Comparison of ENCODE assay signal across 26 mouse cellular contexts in the genomic region with DNA sequence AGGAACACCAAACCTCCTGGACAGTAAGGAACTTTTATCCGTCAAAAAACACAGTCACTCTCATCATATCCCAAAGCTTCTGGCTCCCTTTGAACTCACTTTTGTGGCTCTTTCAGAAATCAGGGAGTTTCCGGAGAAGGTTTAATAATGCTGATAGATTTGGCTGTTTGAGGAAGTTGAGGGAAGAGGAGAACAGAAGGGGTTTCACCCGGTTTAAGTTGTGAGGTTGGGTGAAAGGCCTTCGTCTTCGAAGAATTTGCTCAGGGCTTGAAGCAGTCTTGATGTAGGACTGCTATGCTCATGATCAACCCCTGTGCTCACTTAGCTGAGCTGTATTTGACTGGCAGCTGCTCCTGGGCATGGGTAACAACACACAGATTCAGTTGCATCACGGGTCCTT.
DNase-seq lines count a peak whose midpoint lies in the region; ATAC-seq lines count a peak whose summit lies in the region.
"Had no signal": no experiment of that assay in that cellular context is flagged by ENCODE, and none has a peak within 500 bp of the region (broad histone marks: within the 10 kb centered on the region; RNA-seq: fewer than 3 reads in every experiment).

No protein-coding gene starts in this region.

- H3K27me3 ChIP-seq in midbrain, embryonic 16.5 days (ENCODE audit: control insufficient read depth, insufficient read depth, low read depth, low read length) = no peaks in the 10 kb centered on the region
- H3K27me3 ChIP-seq: embryonic facial prominence, embryonic 13.5 days; embryonic facial prominence, embryonic 15.5 days; forebrain, embryonic 12.5 days; Patski had no signal

- peaks cover 8% of the 10 kb centered on the region for H3K4me1 ChIP-seq in midbrain, embryonic 16.5 days (ENCODE audit: control insufficient read depth, insufficient read depth, low read length)

- ATAC-seq in granulocyte monocyte progenitor cell, adult 5-6 weeks (replicated peaks; ENCODE audit: poor library complexity, severe bottlenecking) = peak; percentile 62
- peak; percentile 44; the same call in 1 of the 2 replicates for ATAC-seq in megakaryocyte progenitor cell, adult 5-6 weeks (replicated peaks; ENCODE audit: poor library complexity)
- no peak for ATAC-seq in midbrain, embryonic 16.5 days
- ATAC-seq: activated CD4-positive, CD25-positive, alpha-beta regulatory T cell, adult 4 months; forebrain, embryonic 14.5 days; forebrain, embryonic 16.5 days; Patski had no signal

- no peaks in the 10 kb centered on the region for H3K9me3 ChIP-seq in midbrain, embryonic 16.5 days (replicated peaks; ENCODE audit: control insufficient read depth, low read length, poor library complexity, severe bottlenecking)
- H3K9me3 ChIP-seq: embryonic facial prominence, embryonic 13.5 days; embryonic facial prominence, embryonic 15.5 days; forebrain, embryonic 10.5 days; forebrain, embryonic 12.5 days; G1E had no signal

- peak; percentile 22 to 31 for DNase-seq in B cell, adult 2 months
- peak; percentile 10 for DNase-seq in adipocyte (ENCODE audit: low spot score)
- no peak for DNase-seq in testis, postnatal 14 days (ENCODE audit: low spot score)
- no peak for DNase-seq in embryo, embryonic 11 days
- DNase-seq in cerebellum, adult 18-20 months = no peak
- DNase-seq: adrenal gland, adult 2 months; adrenal gland, postnatal 10 days; adrenal gland, postnatal 25 days; cerebellum, adult 11-12 months; cerebellum, adult 8-10 months; cerebellum, adult 9-11 months; cerebellum, postnatal 14 days; cerebellum, postnatal 36 days had no signal

- no peak overlapping the region for H3K27ac ChIP-seq in midbrain, embryonic 16.5 days (ENCODE audit: low read length)
- H3K27ac ChIP-seq: embryonic facial prominence, embryonic 13.5 days; embryonic facial prominence, embryonic 15.5 days; forebrain, embryonic 10.5 days; forebrain, embryonic 12.5 days had no signal

- H3K9ac ChIP-seq in midbrain, embryonic 16.5 days (ENCODE audit: low read depth, low read length) = no peak overlapping the region
- H3K9ac ChIP-seq: embryonic facial prominence, embryonic 13.5 days; embryonic facial prominence, embryonic 15.5 days; forebrain, embryonic 12.5 days had no signal

- H3K4me2 ChIP-seq in midbrain, embryonic 16.5 days (ENCODE audit: low read length) = no peak overlapping the region
- H3K4me2 ChIP-seq: embryonic facial prominence, embryonic 13.5 days; embryonic facial prominence, embryonic 15.5 days; forebrain, embryonic 12.5 days had no signal

- no peak overlapping the region for H3K4me3 ChIP-seq in midbrain, embryonic 16.5 days (ENCODE audit: low read depth, low read length)
- H3K4me3 ChIP-seq: embryonic facial prominence, embryonic 13.5 days; embryonic facial prominence, embryonic 15.5 days; erythroblast, embryonic 14.5 days; forebrain, embryonic 10.5 days; forebrain, embryonic 12.5 days had no signal

- 91% methylated on average over 6 of the region's 6 CpGs for WGBS in midbrain, embryonic 16.5 days

- no peaks in the 10 kb centered on the region for H3K36me3 ChIP-seq in midbrain, embryonic 16.5 days (ENCODE audit: control insufficient read depth, insufficient read depth, low read length)
- H3K36me3 ChIP-seq: embryonic facial prominence, embryonic 13.5 days; embryonic facial prominence, embryonic 15.5 days; forebrain, embryonic 10.5 days; forebrain, embryonic 12.5 days had no signal

Comparison
In these comparisons a context has a peak if more than half of its experiments do, and no peak if none do; other contexts are left out.
1. DNase-seq: peak in B cell, adult 2 months (2 of 2) and adipocyte (single experiment); none in testis, postnatal 14 days (single experiment), embryo, embryonic 11 days (single experiment) and cerebellum, adult 18-20 months (0 of 2).